Mouse (Mus musculus) hindbrain, embryonic 14.5 days (tissue): Measurements from ENCODE around the gene Six4. TPM values are rescaled to one million over a fixed set of nuclear protein-coding genes. Genes with fewer than 3 reads are reported as not detected.
"Not testable (repeated sequence)": the region's sequence is repeated elsewhere in the genome, so short reads cannot be mapped to it uniquely, and the experiment has no call there.

Experiments
- ATAC-seq: fragments of 200-750 bp; cut with Nextera tagmentation; 2 replicates; pipeline ENCODE4 v1.8.0; 2017; ENCODE audit warnings: moderate number of reproducible peaks, mild to moderate bottlenecking, moderate TSS enrichment, moderate library complexity; ENCODE audit not compliant: low FRiP score
- DNase-seq: peaks from one replicate; pipeline ENCODE4 v3.0.0-alpha.2; 2015; ENCODE audit warnings: low spot score
- H3K27ac ChIP-seq: fragments of 300-500 bp; sonication (generic); 2 replicates; pipeline ENCODE4 v1.5.1; 2014; ENCODE audit warnings: mild to moderate bottlenecking, moderate library complexity
- H3K27me3 ChIP-seq: fragments of 300-500 bp; sonication (generic); 2 replicates; pipeline ENCODE4 v1.6.1; 2014; ENCODE audit warnings: mild to moderate bottlenecking, low read length, mixed read lengths; ENCODE audit not compliant: control insufficient read depth, insufficient read depth
- H3K36me3 ChIP-seq: fragments of 300-500 bp; sonication (generic); replicated peaks from 2 replicates; pipeline ENCODE4 v1.6.1; 2014; ENCODE audit not compliant: control insufficient read depth, insufficient read depth
- H3K4me1 ChIP-seq: fragments of 300-500 bp; sonication (generic); replicated peaks from 2 replicates; pipeline ENCODE4 v1.6.1; 2014; ENCODE audit warnings: antibody characterized with exemption, low read length, mixed read lengths; ENCODE audit not compliant: control insufficient read depth, insufficient read depth
- H3K4me2 ChIP-seq: fragments of 300-500 bp; sonication (generic); replicated peaks from 2 replicates; pipeline ENCODE4 v1.6.1; 2014; ENCODE audit warnings: mild to moderate bottlenecking, moderate library complexity
- H3K4me3 ChIP-seq: fragments of 300-500 bp; sonication (generic); replicated peaks from 2 replicates; pipeline ENCODE4 v1.5.1; 2014; ENCODE audit warnings: mild to moderate bottlenecking, low read length
- H3K9ac ChIP-seq: fragments of 300-500 bp; sonication (generic); 2 replicates; pipeline ENCODE4 v1.6.1; 2014
- H3K9me3 ChIP-seq: fragments of 300-500 bp; sonication (generic); 2 replicates; pipeline ENCODE4 v1.6.1; 2016; ENCODE audit warnings: low read length; ENCODE audit not compliant: control insufficient read depth
- WGBS: fragments of 180-500 bp; shearing (Covaris S2); extraction: QIAGEN DNeasy Blood & Tissue Kit; methylation state at CpG from one replicate; pipeline ENCODE4 v1.1.7; 2014; 5-methylcytosine and 5-hydroxymethylcytosine counted together
- polyA plus RNA-seq: library from polyadenylated mRNA; unstranded; fragments of >200 nt; fragmentation: Nextera tagmentation; extraction: Ambion mirVana; gene quantifications from 2 replicates; pipeline ENCODE4 v1.2.1, GENCODE M21; 2014

Six4 gene
- polyA plus RNA-seq = 0.46 and 0.50 TPM in 2 replicates

DNA sequence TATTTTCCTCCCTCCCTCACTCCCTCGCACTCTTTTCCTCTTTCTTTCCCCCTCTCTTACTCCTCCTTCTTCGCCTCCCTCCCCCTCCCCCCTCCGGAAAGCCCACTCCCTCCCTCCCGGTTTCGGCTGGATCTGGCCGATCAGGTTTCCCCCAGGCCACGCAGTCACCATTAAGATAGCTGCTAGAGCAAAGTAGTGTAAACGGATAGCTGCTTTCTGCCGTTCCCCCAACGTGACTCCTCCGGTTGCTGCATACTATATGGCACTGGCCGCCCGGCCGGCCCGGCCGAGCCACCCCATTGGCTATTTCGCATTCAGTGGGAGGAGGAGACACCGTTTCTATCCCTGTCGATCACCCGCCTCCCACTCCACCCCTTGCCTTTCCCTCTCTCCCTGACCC, at the start of gene Six4:
TSS of gene Six4 (minus strand) at position 261 of the 400 bp plus-strand sequence.
- under 1% methylated on average over 20 of the region's 20 CpGs for WGBS
- peak within 1 kb of the TSS; percentile 20; the same call in 1 of the 2 replicates for H3K27ac ChIP-seq
- peak; percentile 88 for ATAC-seq
- no peaks in the 10 kb centered on the region for H3K36me3 ChIP-seq
- H3K27me3 ChIP-seq = peaks cover 32% of the 10 kb centered on the region
- H3K4me2 ChIP-seq = peak within 1 kb of the TSS; percentile 100
- no peaks in the 10 kb centered on the region for H3K9me3 ChIP-seq
- peak; percentile 74 for DNase-seq
- H3K4me3 ChIP-seq = peak within 1 kb of the TSS; percentile 56
- H3K4me1 ChIP-seq = peaks cover 11% of the 10 kb centered on the region
- H3K9ac ChIP-seq = peak within 1 kb of the TSS; percentile 69

DNA sequence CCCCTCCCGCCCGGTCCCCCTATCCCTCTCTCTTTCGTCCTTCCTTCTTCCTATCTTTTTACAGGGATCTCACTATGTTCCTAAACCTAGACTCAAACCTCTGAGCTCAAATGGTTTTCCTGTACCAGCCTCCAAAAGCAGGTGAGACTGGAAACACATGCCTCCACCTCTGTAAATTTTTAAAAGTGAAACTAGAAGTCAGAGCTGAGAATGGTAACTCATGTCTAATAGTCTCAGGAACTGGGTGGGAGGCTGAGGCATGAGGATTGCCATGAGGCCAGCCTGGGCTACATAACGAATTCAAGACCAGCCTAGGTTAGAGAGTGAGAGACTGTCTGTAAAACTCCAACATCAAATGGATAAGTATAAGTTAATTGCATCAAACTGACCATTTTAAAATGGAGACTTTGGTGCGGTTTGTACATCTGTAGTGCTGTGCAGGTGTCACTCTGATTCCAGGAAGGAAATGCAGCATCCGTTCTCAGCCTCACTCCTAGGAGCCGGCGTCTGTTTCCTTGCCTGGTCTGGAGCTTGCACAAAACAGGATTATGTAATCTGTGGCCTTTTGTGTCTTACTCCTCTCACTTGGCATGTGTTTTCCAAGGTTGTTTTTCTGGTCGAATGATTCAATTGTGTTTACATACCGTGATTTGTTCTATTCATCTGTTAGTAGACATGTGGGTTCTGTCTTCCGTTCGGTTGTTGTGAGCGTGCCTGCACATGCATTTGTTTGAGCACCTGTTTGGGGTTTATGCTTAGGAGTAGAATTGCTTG, 49.3 kb upstream of the Six4 start:
- no peak overlapping the region for H3K27ac ChIP-seq
- H3K4me2 ChIP-seq = no peak overlapping the region
- no peak for DNase-seq
- 64% methylated on average over 13 of the region's 13 CpGs for WGBS
- no peak for ATAC-seq
- no peak overlapping the region for H3K9ac ChIP-seq
- H3K4me1 ChIP-seq = 0 out of 2 replicates have a peak, but pooled peaks cover 4% of the 10 kb centered on the region
- no peaks in the 10 kb centered on the region for H3K27me3 ChIP-seq
- H3K4me3 ChIP-seq = no peak overlapping the region
- H3K36me3 ChIP-seq = no peaks in the 10 kb centered on the region
- H3K9me3 ChIP-seq = peaks cover 8% of the 10 kb centered on the region; the same call in 1 of the 2 replicates

DNA sequence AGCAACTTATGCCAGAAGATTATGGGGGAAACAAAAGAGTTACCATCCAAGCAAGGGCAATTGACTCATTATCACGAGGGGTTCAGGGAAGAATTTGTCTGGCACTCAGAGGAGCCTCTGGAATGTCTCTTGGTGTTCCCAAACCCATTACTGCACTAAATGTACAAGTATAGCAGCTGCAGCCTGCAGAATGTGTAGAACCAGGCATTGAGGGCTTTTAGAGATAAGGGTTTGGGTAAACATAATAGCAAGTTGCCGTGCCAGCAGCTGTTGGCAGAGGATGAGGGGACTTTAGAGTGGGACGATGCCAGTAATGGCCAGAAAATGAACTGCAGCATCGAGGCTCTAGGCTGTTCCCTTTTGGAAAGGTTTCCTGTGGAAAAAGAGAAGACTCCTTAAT, 47.1 kb upstream of the Six4 start:
- no peak overlapping the region for H3K27ac ChIP-seq
- H3K9me3 ChIP-seq = peaks cover under 1% of the 10 kb centered on the region; the same call in 1 of the 2 replicates
- H3K9ac ChIP-seq = no peak overlapping the region
- 66% methylated on average over 4 of the region's 4 CpGs for WGBS
- 0 out of 2 replicates have a peak, but pooled peaks cover 4% of the 10 kb centered on the region for H3K4me1 ChIP-seq
- H3K36me3 ChIP-seq = no peaks in the 10 kb centered on the region
- DNase-seq (no peak), ATAC-seq (no peak)
- H3K4me2 ChIP-seq = no peak overlapping the region
- H3K4me3 ChIP-seq = no peak overlapping the region
- H3K27me3 ChIP-seq = no peaks in the 10 kb centered on the region

DNA sequence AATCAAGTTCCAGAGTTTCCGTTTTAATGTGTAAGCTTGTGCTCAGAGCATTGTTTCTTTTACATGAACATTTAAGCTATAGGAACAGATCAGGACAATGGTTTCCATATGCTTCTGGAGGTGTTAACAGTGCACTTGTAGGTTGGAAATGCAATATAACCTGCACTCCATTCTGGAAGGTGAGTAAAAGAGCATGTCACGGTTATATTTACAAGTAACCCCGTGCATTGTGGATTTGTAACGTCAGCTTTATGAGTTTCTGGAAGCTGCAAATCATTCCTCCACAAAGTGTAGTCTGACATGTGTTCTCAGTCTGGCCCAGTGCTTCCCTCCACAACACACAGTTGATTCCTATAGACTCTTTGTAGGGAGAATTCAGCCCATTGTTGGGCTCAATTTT, 40.9 kb upstream of the Six4 start:
- Histone ChIP-seq H3K27me3 (no peaks in the 10 kb centered on the region), H3K27ac (no peak overlapping the region), H3K4me3 (no peak overlapping the region), H3K9ac (no peak overlapping the region), H3K4me1 (no peaks in the 10 kb centered on the region), H3K36me3 (no peaks in the 10 kb centered on the region), H3K9me3 (no peaks in the 10 kb centered on the region), H3K4me2 (no peak overlapping the region)
- WGBS = 92% methylated on average over 4 of the region's 4 CpGs
- DNase-seq (no peak), ATAC-seq (no peak)

DNA sequence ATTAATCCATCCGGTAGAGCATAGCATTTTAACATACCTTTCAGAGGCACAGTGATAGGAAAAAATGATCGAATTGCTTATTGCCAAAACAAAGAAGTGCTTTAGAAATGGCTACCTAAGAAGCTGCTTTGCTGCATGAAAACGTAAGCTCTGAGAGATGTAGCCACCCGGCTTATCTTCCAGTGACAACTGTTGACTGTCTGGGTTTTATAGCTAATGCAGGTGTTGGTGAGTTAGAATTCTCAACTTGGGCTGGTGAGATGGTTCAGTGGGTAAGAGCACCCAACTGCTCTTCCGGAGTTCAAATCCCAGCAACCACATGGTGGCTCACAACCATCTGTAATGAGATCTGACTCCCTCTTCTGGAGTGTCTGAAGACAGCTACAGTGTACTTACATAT, 37.8 kb upstream of the Six4 start:
- H3K4me3 ChIP-seq, ATAC-seq, H3K9me3 ChIP-seq, H3K4me2 ChIP-seq, DNase-seq, H3K36me3 ChIP-seq, H3K27me3 ChIP-seq, H3K9ac ChIP-seq, H3K4me1 ChIP-seq, H3K27ac ChIP-seq: not testable (repeated sequence)
- WGBS = 89% methylated on average over 5 of the region's 5 CpGs

DNA sequence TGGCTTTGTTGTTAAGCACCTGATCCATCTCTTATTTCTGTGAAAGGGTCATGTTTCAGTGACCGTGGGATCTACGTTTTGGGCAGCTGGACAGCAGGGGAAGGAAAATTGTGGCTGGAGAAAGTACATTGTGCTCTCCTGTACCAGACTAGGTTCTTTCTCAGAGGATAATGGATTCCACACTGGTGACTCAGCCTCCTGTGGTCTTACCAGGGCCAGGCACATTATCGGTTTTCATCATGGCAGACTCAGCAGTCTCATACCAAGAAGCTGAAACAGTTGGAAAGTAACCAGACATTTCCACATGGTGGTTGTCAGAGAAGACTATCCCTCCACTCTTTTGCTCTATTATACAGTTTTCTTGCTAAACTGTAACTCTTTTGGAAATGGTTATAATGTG, 34.0 kb upstream of the Six4 start:
- Histone ChIP-seq H3K36me3 (no peaks in the 10 kb centered on the region), H3K9ac (no peak overlapping the region), H3K9me3 (no peaks in the 10 kb centered on the region), H3K27ac (no peak overlapping the region), H3K4me3 (no peak overlapping the region), H3K4me2 (no peak overlapping the region), H3K4me1 (no peaks in the 10 kb centered on the region), H3K27me3 (no peaks in the 10 kb centered on the region)
- no peak for ATAC-seq
- 77% methylated on average over 3 of the region's 3 CpGs for WGBS
- no peak for DNase-seq

DNA sequence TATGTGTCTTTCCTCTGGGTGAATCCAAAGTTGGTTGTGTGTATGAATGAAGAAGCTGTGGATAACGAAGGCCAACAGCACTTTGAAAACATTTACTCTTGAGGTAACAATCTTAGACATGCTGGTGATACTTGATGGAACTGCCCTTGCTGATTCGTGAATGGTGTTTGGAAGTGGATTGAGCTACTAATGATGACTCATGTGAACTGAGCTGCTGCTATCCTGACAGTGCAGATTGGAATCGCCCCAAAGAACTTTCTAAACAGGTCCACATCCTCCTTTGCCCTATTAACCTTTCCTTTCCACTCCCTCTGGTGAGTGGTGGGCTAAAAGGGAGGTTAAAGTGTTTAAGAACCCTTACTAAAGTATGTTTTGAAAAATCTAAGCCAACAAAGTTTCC, 27.5 kb upstream of the Six4 start:
- no peaks in the 10 kb centered on the region for H3K27me3 ChIP-seq
- ATAC-seq = no peak

DNA sequence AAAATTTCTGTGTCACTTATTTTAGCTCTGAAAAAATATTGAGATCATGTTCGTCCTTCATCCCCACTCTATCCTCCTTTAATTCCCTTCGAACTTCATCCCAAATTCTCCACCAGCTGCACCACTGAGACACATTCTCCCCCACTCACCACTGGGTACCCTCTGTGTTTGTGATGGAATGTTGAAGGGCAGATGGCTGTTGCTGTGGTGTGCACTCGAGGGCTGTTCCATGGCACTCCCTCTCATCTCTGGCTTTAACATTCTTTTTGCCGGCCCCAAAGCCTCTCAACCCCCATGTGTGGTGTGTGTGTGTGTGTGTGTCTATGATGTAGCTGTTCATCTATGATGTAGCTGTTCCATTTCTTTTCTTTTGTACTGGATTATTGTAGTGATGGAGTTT, 12.0 kb upstream of the Six4 start:
- ATAC-seq (no peak), DNase-seq (no peak)
- Histone ChIP-seq H3K4me2 (no peak overlapping the region), H3K9ac (no peak overlapping the region), H3K27me3 (no peaks in the 10 kb centered on the region), H3K4me1 (peaks cover 11% of the 10 kb centered on the region), H3K9me3 (no peaks in the 10 kb centered on the region), H3K36me3 (no peaks in the 10 kb centered on the region), H3K4me3 (no peak overlapping the region), H3K27ac (no peak overlapping the region)
- 83% methylated on average over 4 of the region's 4 CpGs for WGBS

More for the DNA sequence above, 27.5 kb upstream of the Six4 start:
- Histone ChIP-seq H3K36me3 (no peaks in the 10 kb centered on the region), H3K27ac (no peak overlapping the region), H3K9ac (no peak overlapping the region), H3K4me2 (no peak overlapping the region), H3K4me1 (no peaks in the 10 kb centered on the region), H3K4me3 (no peak overlapping the region), H3K9me3 (no peaks in the 10 kb centered on the region)
- no peak for DNase-seq
- 95% methylated on average over 3 of the region's 3 CpGs for WGBS

DNA sequence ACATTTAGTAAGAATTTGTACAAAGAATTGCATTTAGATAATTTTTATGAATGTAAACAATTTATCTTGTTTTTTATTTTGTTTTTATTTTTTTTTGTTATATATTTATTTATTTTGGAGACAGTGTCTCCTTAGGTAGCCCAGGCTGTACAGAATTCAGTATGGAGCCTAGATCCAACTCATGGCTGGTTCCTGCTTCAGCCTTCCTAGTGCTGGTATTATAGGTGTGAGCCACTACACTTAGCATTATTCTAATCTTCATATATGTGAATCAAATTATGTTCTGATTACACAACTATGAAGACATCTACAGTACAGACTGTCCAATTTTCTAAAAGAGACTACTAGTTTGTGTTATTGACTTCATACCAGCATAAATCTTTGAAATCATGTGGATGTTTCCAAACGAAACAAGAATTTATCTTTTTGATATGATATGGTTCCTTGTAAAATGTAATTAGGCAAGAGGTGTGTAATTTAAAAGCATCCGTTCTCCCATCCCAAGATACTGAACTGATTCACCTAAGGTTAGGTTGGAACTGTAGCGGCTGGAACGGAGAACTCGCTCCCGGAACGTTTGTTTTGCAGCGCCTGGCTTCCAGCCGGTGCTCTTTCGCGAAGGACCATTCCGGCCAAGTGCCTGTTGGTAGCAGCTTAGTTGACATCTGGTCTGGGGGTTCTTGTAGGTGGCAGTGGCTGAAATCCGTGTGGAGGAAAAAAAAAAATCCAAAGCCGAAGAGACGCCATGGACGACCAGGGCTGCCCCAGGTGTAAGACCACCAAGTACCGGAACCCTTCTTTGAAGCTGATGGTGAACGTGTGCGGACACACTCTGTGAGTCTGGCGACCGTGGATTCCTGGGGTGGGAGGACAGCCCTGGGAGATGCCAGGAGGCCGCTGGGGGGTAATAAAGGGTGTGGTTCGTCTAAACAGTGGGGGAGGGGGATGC, 10.1 kb upstream of the Six4 start, which contains the start of gene Mnat1:
TSS of gene Mnat1 (plus strand) at position 625 of the 949 bp plus-strand sequence.
- H3K4me1 ChIP-seq = peaks cover 11% of the 10 kb centered on the region
- 1% methylated on average over 23 of the region's 23 CpGs for WGBS
- no peaks in the 10 kb centered on the region for H3K9me3 ChIP-seq
- ATAC-seq (peak; percentile 73), DNase-seq (peak; percentile 91)
- peak within 1 kb of the TSS; percentile 81 for H3K4me3 ChIP-seq
- H3K36me3 ChIP-seq = no peaks in the 10 kb centered on the region
- H3K27me3 ChIP-seq = no peaks in the 10 kb centered on the region
- no peak within 1 kb of the TSS for H3K27ac ChIP-seq
- peak within 1 kb of the TSS; percentile 71 for H3K4me2 ChIP-seq
- peak within 1 kb of the TSS; percentile 84 for H3K9ac ChIP-seq
